Mouse (Mus musculus) bone marrow, adult 2 months (tissue): ENCODE results near the gene Slc16a3. TPM values are rescaled to one million over a fixed set of nuclear protein-coding genes. Genes with fewer than 3 reads are reported as not detected.

Source experiments
- H3K27ac ChIP-seq: fragments of 200-500 bp; 2 replicates; pipeline ENCODE4 v1.5.1; 2012; ENCODE audit warnings: low read depth, mild to moderate bottlenecking, control low read depth, inconsistent platforms, low read length; ENCODE audit not compliant: control insufficient read depth, poor library complexity, insufficient read depth
- H3K4me1 ChIP-seq: fragments of 200-500 bp; 2 replicates; pipeline ENCODE4 v1.6.1; 2011; ENCODE audit warnings: low read length; ENCODE audit not compliant: control insufficient read depth, insufficient read depth
- H3K4me3 ChIP-seq: fragments of 200-500 bp; replicated peaks from 2 replicates; pipeline ENCODE3; 2011; ENCODE audit warnings: mild to moderate bottlenecking, low read depth, low read length, control low read depth; ENCODE audit not compliant: control insufficient read depth
- CTCF ChIP-seq: fragments of 200-500 bp; IDR thresholded peaks from 2 replicates; pipeline ENCODE4 v1.5.1; 2011; ENCODE audit warnings: low read length, control low read depth; ENCODE audit not compliant: control insufficient read depth, insufficient read depth
- POLR2A ChIP-seq: fragments of 200-500 bp; IDR thresholded peaks from 2 replicates; pipeline ENCODE4 v1.6.1; 2011; ENCODE audit warnings: low read depth, mild to moderate bottlenecking, control low read depth, low read length, borderline replicate concordance; ENCODE audit not compliant: control insufficient read depth
- WGBS: fragments of 180-500 bp; shearing (Covaris S2); methylation state at CpG from one replicate; pipeline ENCODE4 v1.1.7; 2018; 5-methylcytosine and 5-hydroxymethylcytosine counted together
- polyA plus RNA-seq: library from polyadenylated mRNA; stranded (reverse); fragments of >200 nt; gene quantifications from 2 replicates; pipeline ENCODE4 v1.2.4, GENCODE M21; 2011; ENCODE audit warnings: low replicate concordance; ENCODE audit not compliant: missing spikeins, insufficient read depth, insufficient read length

Gene Slc16a3
- polyA plus RNA-seq, 1 experiment: 50.1 TPM

GRCm38 (mm10) chr11:120913796-120914195 is 34.5 kb upstream of the Slc16a3 start:
- WGBS: 95% methylated on average over 4 of the region's 4 CpGs

DNA sequence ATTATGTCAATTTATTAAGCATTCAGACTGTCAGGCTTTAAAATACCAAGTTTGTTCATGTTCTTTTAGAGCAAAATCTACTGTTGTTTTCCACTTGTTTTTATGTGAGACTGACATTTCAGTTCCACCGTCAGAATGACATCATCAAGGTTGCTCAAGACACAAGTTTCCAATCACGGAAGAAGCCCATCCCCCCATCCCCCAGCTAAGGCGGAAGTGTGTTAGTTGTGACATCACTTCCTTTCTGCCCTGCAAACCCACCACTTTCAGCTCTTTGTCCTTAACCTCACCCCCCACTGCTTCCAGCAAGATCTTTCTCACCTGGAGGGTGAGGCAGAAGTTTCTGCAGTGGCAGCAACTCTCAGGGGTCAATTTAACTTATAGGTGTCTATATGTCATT is 31.8 kb upstream of the Slc16a3 start:
- Histone ChIP-seq H3K27ac (peak overlapping the region; percentile 53; the same call in 1 of the 2 replicates), H3K4me1 (no peaks in the 10 kb centered on the region; the same call in 1 of the 2 replicates), H3K4me3 (no peak overlapping the region)
- 27% methylated on average over 3 of the region's 3 CpGs for WGBS
- TF ChIP-seq CTCF: no peak
- TF ChIP-seq POLR2A: no peak

More at GRCm38 (mm10) chr11:120913796-120914195, 34.5 kb upstream of the Slc16a3 start:
- Histone ChIP-seq H3K27ac (no peak overlapping the region), H3K4me3 (no peak overlapping the region), H3K4me1 (no peaks in the 10 kb centered on the region; the same call in 1 of the 2 replicates)
- TF ChIP-seq POLR2A (no peak), CTCF (no peak)

GRCm38 (mm10) chr11:120917756-120918155 is 30.5 kb upstream of the Slc16a3 start:
- Histone ChIP-seq H3K27ac (no peak overlapping the region), H3K4me1 (no peaks in the 10 kb centered on the region; the same call in 1 of the 2 replicates), H3K4me3 (no peak overlapping the region)
- no peak for TF ChIP-seq CTCF
- TF ChIP-seq POLR2A: no peak
- WGBS: 91% methylated on average over 5 of the region's 5 CpGs

- TF ChIP-seq CTCF (no peak), POLR2A (no peak)
- Histone ChIP-seq H3K4me3 (no peak overlapping the region), H3K4me1 (no peaks in the 10 kb centered on the region; the same call in 1 of the 2 replicates), H3K27ac (no peak overlapping the region)
- 85% methylated on average over 3 of the region's 3 CpGs for WGBS
Measured at GRCm38 (mm10) chr11:120922528-120922927, 25.8 kb upstream of the Slc16a3 start.

DNA sequence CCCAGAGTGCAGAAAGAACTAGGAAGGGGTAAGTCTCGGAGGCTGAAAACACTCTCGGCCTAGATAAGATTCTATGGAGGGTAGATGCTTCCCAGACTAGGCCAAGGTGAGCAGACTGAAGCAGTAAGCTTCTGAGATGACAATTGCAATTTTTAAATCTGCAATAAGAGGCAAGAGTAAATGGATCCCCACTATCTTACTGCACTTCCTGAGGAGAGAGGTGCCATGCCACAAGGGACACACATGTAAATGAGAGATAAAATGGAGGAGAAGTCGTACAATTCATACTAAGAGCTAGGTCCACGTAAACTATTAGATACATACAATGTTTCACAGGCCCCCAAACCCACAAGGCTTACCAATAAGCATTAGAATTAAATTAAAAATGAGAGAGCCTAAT is 19.8 kb upstream of the Slc16a3 start:
- TF ChIP-seq CTCF: no peak
- TF ChIP-seq POLR2A: no peak
- no peak overlapping the region for H3K27ac ChIP-seq
- H3K4me1 ChIP-seq: peaks cover 3% of the 10 kb centered on the region; the same call in 1 of the 2 replicates
- no peak overlapping the region for H3K4me3 ChIP-seq
- WGBS: 69% methylated on average over 4 of the region's 4 CpGs

- WGBS: 88% methylated on average over 4 of the region's 4 CpGs
- no peak for TF ChIP-seq POLR2A
- no peak for TF ChIP-seq CTCF
- Histone ChIP-seq H3K27ac (no peak overlapping the region), H3K4me1 (peaks cover 3% of the 10 kb centered on the region; the same call in 1 of the 2 replicates), H3K4me3 (no peak overlapping the region)
Measured at GRCm38 (mm10) chr11:120931479-120931878, 16.8 kb upstream of the Slc16a3 start.

- 10% methylated on average over 44 of the region's 44 CpGs for WGBS
- Histone ChIP-seq H3K4me3 (peak within 1 kb of the TSS; percentile 88), H3K4me1 (peaks cover 3% of the 10 kb centered on the region; the same call in 1 of the 2 replicates), H3K27ac (0 out of 2 replicates have a peak within 1 kb of the TSS, but pooled peaks have one; percentile 1)
- TF ChIP-seq POLR2A (peak; percentile 40; the same call in 1 of the 2 replicates), CTCF (no peak)
Measured at GRCm38 (mm10) chr11:120932564-120933398, 15.5 kb upstream of the Slc16a3 start, which contains the start of gene Ccdc57. TSS of gene Ccdc57 (minus strand) at chr11:120932872.

- 82% methylated on average over 1 of the region's 1 CpGs for WGBS
- TF ChIP-seq CTCF (no peak), POLR2A (no peak)
Measured at GRCm38 (mm10) chr11:120937976-120938375, 10.3 kb upstream of the Slc16a3 start.

DNA sequence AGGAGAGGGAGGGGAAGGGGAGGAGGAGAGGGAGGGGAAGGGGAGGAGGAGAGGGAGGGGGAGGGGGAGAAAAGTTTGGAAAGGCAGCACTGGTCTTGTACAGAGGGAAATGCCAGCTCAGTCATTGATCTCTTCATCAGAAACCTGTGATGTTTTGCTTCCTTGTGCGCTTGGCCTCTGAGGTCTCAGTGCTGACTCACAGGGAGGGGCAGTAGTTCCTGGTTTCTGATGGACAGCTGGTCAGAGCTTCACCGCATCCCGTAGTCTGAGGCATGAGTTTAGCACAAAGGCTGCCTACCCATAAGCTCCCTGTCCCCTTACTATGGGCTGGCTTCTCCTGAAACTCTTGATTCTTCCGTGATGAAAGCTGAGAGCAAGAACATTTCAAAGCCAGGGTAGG is 9.5 kb upstream of the Slc16a3 start:
- TF ChIP-seq POLR2A: no peak
- TF ChIP-seq CTCF: no peak
- Histone ChIP-seq H3K4me1 (peaks cover 2% of the 10 kb centered on the region; the same call in 1 of the 2 replicates), H3K4me3 (no peak overlapping the region), H3K27ac (peak overlapping the region; percentile 86)
- 11% methylated on average over 4 of the region's 4 CpGs for WGBS

More at GRCm38 (mm10) chr11:120937976-120938375, 10.3 kb upstream of the Slc16a3 start:
- H3K4me3 ChIP-seq: no peak overlapping the region
- H3K27ac ChIP-seq: peak overlapping the region; percentile 91
- H3K4me1 ChIP-seq: peaks cover 3% of the 10 kb centered on the region; the same call in 1 of the 2 replicates
